Mouse (Mus musculus): Measurements from ENCODE around the gene Hist4h4. TPM values are rescaled to one million over a fixed set of nuclear protein-coding genes. Genes with fewer than 3 reads are reported as not detected.
"Not testable (repeated sequence)": the region's sequence is repeated elsewhere in the genome, so short reads cannot be mapped to it uniquely, and the experiment has no call there.

Hist4h4 gene
- total and polyA plus RNA-seq, 3 experiments: 0.16 to 78.2 (median 3.6) TPM

DNA sequence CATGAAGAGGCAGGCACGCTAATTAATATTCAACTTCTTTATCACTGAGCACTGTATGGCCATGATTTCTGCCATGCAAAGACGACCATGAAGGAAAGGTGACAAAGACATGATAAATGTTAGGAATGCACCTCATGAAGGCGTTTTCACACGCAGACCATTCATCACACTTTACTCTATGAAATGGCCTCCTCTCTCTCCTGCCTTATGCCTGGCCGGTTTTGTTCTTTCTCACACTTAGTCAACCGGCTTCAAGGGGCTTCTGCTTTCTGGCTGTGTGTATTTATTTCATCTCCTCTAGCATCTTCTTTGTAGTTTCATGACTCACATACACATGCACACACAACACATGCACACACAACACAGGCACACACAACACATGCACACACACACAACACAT lies 2.9 kb downstream of the Hist4h4 start:
- no peak overlapping the region for H3K4me3 ChIP-seq (replicated peaks in 1 of 3; ENCODE audit: low read depth in 2 of 3, low read length in 2 of 3, poor library complexity in 1 of 3)
- dilution Hi-C loops (cut with MboI; ENCODE audit: extremely low pct_ligation_motif_present, extremely low pct_unique_long_range_greater_than_20kb, low sequenced_read_pairs) (no loop called here), in situ Hi-C loops (cut with MboI; ENCODE audit: low pct_ligation_motif_present, low pct_unique_long_range_greater_than_20kb, low sequenced_read_pairs) (no loop called here)
- DNase-seq (ENCODE audit: extremely low read depth): no peak
- no peak overlapping the region for H3K4me2 ChIP-seq (ENCODE audit: insufficient read depth, low read depth, poor library complexity, severe bottlenecking)
- H3K79me2 ChIP-seq (replicated peaks; ENCODE audit: control insufficient read depth, extremely low read depth, insufficient read depth, poor library complexity, severe bottlenecking): no peaks in the 10 kb centered on the region
- no peak for TF ChIP-seq JUN (IDR thresholded peaks at IDR 0.05; ENCODE audit: insufficient read depth, low read depth, low read length)
- no peak for TF ChIP-seq POLR2AphosphoS2 (IDR thresholded peaks at IDR 0.05; ENCODE audit: low read depth, low read length)
- TF ChIP-seq PAX5 (IDR thresholded peaks at IDR 0.05; ENCODE audit: low read length): no peak
- TF ChIP-seq HCFC1 (IDR thresholded peaks at IDR 0.05; ENCODE audit: low read depth, low read length): no peak
- no peak for TF ChIP-seq MAX (IDR thresholded peaks at IDR 0.05; ENCODE audit: low read length)
- TF ChIP-seq MYC (IDR thresholded peaks at IDR 0.05; ENCODE audit: low read depth, low read length): no peak
- no peak for TF ChIP-seq MAFK (IDR thresholded peaks at IDR 0.05; ENCODE audit: insufficient replicate concordance, low read length)
- no peak for TF ChIP-seq KAT2A (IDR thresholded peaks at IDR 0.05; ENCODE audit: insufficient replicate concordance, low read length)
- no peak for TF ChIP-seq CTCF (conservative IDR thresholded peaks at IDR 0.05 in 1 of 2, IDR thresholded peaks at IDR 0.05 in 1 of 2; ENCODE audit: low read depth in 2 of 2, low read length in 2 of 2)
- no peak for TF ChIP-seq BHLHE40 (IDR thresholded peaks at IDR 0.05; ENCODE audit: low read depth, low read length)
- no peak for TF ChIP-seq ETS1 (conservative IDR thresholded peaks at IDR 0.05; ENCODE audit: low read depth, low read length)
- TF ChIP-seq SMC3 (IDR thresholded peaks at IDR 0.05; ENCODE audit: low read depth, low read length): no peak
- TF ChIP-seq GABPA (IDR thresholded peaks at IDR 0.05; ENCODE audit: insufficient replicate concordance, low read depth, low read length): no peak
- no peaks in the 10 kb centered on the region for H3K27me3 ChIP-seq (replicated peaks)
- no peak overlapping the region for H3K9ac ChIP-seq (ENCODE audit: insufficient read depth, low read depth)
- no peaks in the 10 kb centered on the region for H3K36me3 ChIP-seq (replicated peaks in 1 of 2; ENCODE audit: control insufficient read depth in 1 of 2, insufficient read depth in 1 of 2, low read length in 1 of 2)
- no peaks in the 10 kb centered on the region for H3K9me3 ChIP-seq (replicated peaks; ENCODE audit: low read length)
- H3K27ac ChIP-seq (ENCODE audit: insufficient read depth, low read depth): no peak overlapping the region
- peaks cover 0 to 19% of the 10 kb centered on the region in 2 experiments; a peak in 2 of 4 replicates for H3K4me1 ChIP-seq (ENCODE audit: control insufficient read depth in 1 of 2, insufficient read depth in 2 of 2)

DNA sequence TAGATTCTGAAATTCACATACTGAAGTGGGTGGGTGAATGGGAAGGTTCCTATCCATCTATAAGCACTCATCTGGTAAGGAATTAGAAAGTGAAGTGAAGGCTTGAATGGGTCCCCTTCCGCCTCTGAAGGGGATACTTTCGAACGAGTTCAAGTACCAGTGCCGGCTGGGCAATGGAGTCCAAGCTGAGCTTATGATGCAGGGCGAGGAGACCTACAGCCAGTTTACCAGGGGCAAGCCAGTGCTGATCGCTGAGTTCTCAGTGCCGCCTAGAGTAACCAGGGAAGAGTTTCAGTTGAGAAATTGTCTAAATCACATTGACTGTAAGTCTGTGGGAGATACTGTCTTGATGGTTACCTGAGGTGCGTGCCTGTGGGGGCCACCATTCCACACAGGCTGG lies 3.5 kb downstream of the Hist4h4 start:
- no peak for TF ChIP-seq PAX5 (IDR thresholded peaks at IDR 0.05; ENCODE audit: low read length)
- TF ChIP-seq RAD21 (IDR thresholded peaks at IDR 0.05; ENCODE audit: low read depth, low read length): no peak
- Histone ChIP-seq H3K27me3 (replicated peaks) (no peaks in the 10 kb centered on the region), H3K9me3 (replicated peaks; ENCODE audit: low read length) (no peaks in the 10 kb centered on the region), H3K36me3 (replicated peaks in 1 of 2; ENCODE audit: control insufficient read depth in 1 of 2, insufficient read depth in 1 of 2, low read length in 1 of 2) (no peaks in the 10 kb centered on the region), H3K4me1 (ENCODE audit: control insufficient read depth in 1 of 2, insufficient read depth in 2 of 2) (peaks cover 2 to 14% of the 10 kb centered on the region in 2 experiments; a peak in 3 of 4 replicates), H3K4me2 (ENCODE audit: insufficient read depth, low read depth, poor library complexity, severe bottlenecking) (no peak overlapping the region), H3K9ac (ENCODE audit: insufficient read depth, low read depth) (no peak overlapping the region), H3K27ac (ENCODE audit: insufficient read depth, low read depth) (no peak overlapping the region), H3K4me3 (replicated peaks in 1 of 3; ENCODE audit: low read depth in 2 of 3, low read length in 2 of 3, poor library complexity in 1 of 3) (no peak overlapping the region), H3K79me2 (replicated peaks; ENCODE audit: control insufficient read depth, extremely low read depth, insufficient read depth, poor library complexity, severe bottlenecking) (no peaks in the 10 kb centered on the region)
- dilution Hi-C loops (cut with MboI; ENCODE audit: extremely low pct_ligation_motif_present, extremely low pct_unique_long_range_greater_than_20kb, low sequenced_read_pairs) (no loop called here), in situ Hi-C loops (cut with MboI; ENCODE audit: low pct_ligation_motif_present, low pct_unique_long_range_greater_than_20kb, low sequenced_read_pairs) (no loop called here)
- no peak for DNase-seq (ENCODE audit: extremely low read depth)

DNA sequence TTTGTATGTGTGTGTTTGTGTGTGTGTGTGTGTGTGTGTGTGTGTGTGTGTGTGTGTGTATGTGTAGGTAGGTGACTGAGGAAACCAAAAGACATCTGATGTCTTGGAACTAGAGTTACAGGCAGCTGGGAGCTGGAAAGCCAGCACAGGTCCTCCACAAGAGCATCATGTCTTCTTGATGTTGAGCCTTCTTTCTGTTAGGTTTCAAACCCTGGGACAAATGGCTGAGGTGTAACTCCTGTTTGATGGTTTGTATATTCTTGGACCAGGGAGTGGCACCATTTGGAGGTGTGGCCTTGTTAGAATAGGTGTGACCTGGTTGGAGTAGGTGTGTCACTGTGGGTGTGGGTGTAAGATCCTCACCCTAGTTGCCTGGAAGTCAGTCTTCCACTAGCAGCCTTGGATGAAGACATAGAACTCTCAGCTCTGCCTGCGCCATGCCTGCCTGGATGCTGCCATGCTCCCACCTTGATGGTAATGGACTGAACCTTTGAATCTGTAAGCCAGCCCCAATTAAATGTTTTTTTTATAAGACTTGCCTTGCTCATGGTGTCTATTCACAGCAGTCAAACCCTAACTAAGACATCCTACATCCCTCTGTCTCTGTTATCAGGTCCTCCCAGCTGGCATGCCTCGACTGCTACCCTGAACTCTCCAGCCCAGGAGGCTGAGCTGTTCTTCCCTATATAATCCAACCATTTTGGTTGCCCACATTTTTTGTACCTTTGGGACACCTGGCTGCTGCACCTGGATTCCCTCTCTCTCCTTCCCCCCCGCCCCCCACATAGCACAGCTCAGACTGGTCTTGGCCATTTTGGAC lies 6.1 kb downstream of the Hist4h4 start:
- H3K79me2 ChIP-seq (replicated peaks; ENCODE audit: control insufficient read depth, extremely low read depth, insufficient read depth, poor library complexity, severe bottlenecking); H3K9ac ChIP-seq (ENCODE audit: insufficient read depth, low read depth); H3K4me2 ChIP-seq (ENCODE audit: insufficient read depth, low read depth, poor library complexity, severe bottlenecking); H3K27me3 ChIP-seq (replicated peaks); H3K36me3 ChIP-seq (replicated peaks in 1 of 2; ENCODE audit: control insufficient read depth in 1 of 2, insufficient read depth in 1 of 2, low read length in 1 of 2); H3K4me3 ChIP-seq (replicated peaks in 1 of 3; ENCODE audit: low read depth in 2 of 3, low read length in 2 of 3, poor library complexity in 1 of 3); in situ Hi-C loops (cut with MboI; ENCODE audit: low pct_ligation_motif_present, low pct_unique_long_range_greater_than_20kb, low sequenced_read_pairs); DNase-seq (ENCODE audit: extremely low read depth); dilution Hi-C loops (cut with MboI; ENCODE audit: extremely low pct_ligation_motif_present, extremely low pct_unique_long_range_greater_than_20kb, low sequenced_read_pairs); H3K4me1 ChIP-seq (ENCODE audit: control insufficient read depth in 1 of 2, insufficient read depth in 2 of 2); H3K27ac ChIP-seq (ENCODE audit: insufficient read depth, low read depth); H3K9me3 ChIP-seq (replicated peaks; ENCODE audit: low read length): not testable (repeated sequence)
